Mouse (Mus musculus): ENCODE measurements around the gene Slc5a11.

GRCm38 (mm10) chr7:123220633-123220942 is 6.0 kb downstream of the Slc5a11 start:
- TF ChIP-seq POLR2A (IDR thresholded peaks at IDR 0.05; ENCODE audit: borderline replicate concordance, extremely low read depth, low read depth, low read length) (no peak), CTCF (IDR thresholded peaks at IDR 0.05; ENCODE audit: insufficient read depth, low read length) (no peak)

Measured in lung, adult 2 months (tissue).